Mouse (Mus musculus): Measurements from ENCODE around the gene Zfp791. TPM values are rescaled to one million over a fixed set of nuclear protein-coding genes. Genes with fewer than 3 reads are reported as not detected.
A peak's percentile ranks its signal among the peaks of the same experiment; 100 is the strongest.

Gene Zfp791
- polyA plus RNA-seq, 1 experiment from 2014 or later = 0.81 TPM

GRCm38 (mm10) chr8:85071041-85071440 is 51.9 kb downstream of the Zfp791 start:
- H3K4me3 ChIP-seq = peak overlapping the region; percentile 83
- H3K9me3 ChIP-seq (replicated peaks) = no peaks in the 10 kb centered on the region
- H3K4me1 ChIP-seq (replicated peaks) = peaks cover 13% of the 10 kb centered on the region
- no peak for ATAC-seq (replicated peaks; ENCODE audit: insufficient number of reproducible peaks, insufficient read depth, low FRiP score, low read depth)
- peak overlapping the region; percentile 82 for H3K4me2 ChIP-seq
- peak overlapping the region; percentile 94 for H3K27ac ChIP-seq
- H3K9ac ChIP-seq = no peak overlapping the region
- H3K27me3 ChIP-seq = no peaks in the 10 kb centered on the region
- 86% methylated on average over 5 of the region's 5 CpGs for WGBS
- peaks cover 29% of the 10 kb centered on the region for H3K36me3 ChIP-seq

GRCm38 (mm10) chr8:85067982-85068381 is 54.9 kb downstream of the Zfp791 start, which contains the start of gene Gm5741:
Gene Gm5741, minus strand, starts transcription at chr8:85067982.
- H3K27me3 ChIP-seq = no peaks in the 10 kb centered on the region
- no peak for ATAC-seq (replicated peaks; ENCODE audit: insufficient number of reproducible peaks, insufficient read depth, low FRiP score, low read depth)

GRCm38 (mm10) chr8:85067155-85067554 is 55.7 kb downstream of the Zfp791 start:
- Histone ChIP-seq H3K27ac (no peak overlapping the region), H3K27me3 (no peaks in the 10 kb centered on the region), H3K4me2 (no peak overlapping the region), H3K4me1 (replicated peaks) (peaks cover 4% of the 10 kb centered on the region), H3K9ac (no peak overlapping the region), H3K4me3 (no peak overlapping the region), H3K36me3 (peaks cover 8% of the 10 kb centered on the region; the same call in 1 of the 2 replicates), H3K9me3 (replicated peaks) (no peaks in the 10 kb centered on the region)
- no peak for ATAC-seq (replicated peaks; ENCODE audit: insufficient number of reproducible peaks, insufficient read depth, low FRiP score, low read depth)
- WGBS = 93% methylated on average over 2 of the region's 2 CpGs

More at GRCm38 (mm10) chr8:85067982-85068381, 54.9 kb downstream of the Zfp791 start, which contains the start of gene Gm5741:
- Histone ChIP-seq H3K9me3 (replicated peaks) (no peaks in the 10 kb centered on the region), H3K9ac (no peak within 1 kb of the TSS), H3K4me3 (no peak within 1 kb of the TSS), H3K36me3 (peaks cover 8% of the 10 kb centered on the region; the same call in 1 of the 2 replicates), H3K4me2 (no peak within 1 kb of the TSS), H3K27ac (no peak within 1 kb of the TSS), H3K4me1 (replicated peaks) (peaks cover 13% of the 10 kb centered on the region)

- Histone ChIP-seq H3K4me3 (no peak overlapping the region), H3K27ac (no peak overlapping the region), H3K4me2 (no peak overlapping the region), H3K4me1 (replicated peaks) (peaks cover 18% of the 10 kb centered on the region), H3K9me3 (replicated peaks) (no peaks in the 10 kb centered on the region), H3K36me3 (peaks cover 8% of the 10 kb centered on the region; the same call in 1 of the 2 replicates), H3K27me3 (no peaks in the 10 kb centered on the region), H3K9ac (no peak overlapping the region)
- WGBS = 56% methylated on average over 2 of the region's 2 CpGs
- ATAC-seq (replicated peaks; ENCODE audit: insufficient number of reproducible peaks, insufficient read depth, low FRiP score, low read depth) = no peak
Measured at GRCm38 (mm10) chr8:85065213-85065612, 57.7 kb downstream of the Zfp791 start.

GRCm38 (mm10) chr8:85062603-85063002 is 60.3 kb downstream of the Zfp791 start:
- Histone ChIP-seq H3K4me3 (no peak overlapping the region), H3K27ac (no peak overlapping the region), H3K9me3 (replicated peaks) (no peaks in the 10 kb centered on the region), H3K4me1 (replicated peaks) (peaks cover 19% of the 10 kb centered on the region), H3K27me3 (no peaks in the 10 kb centered on the region), H3K9ac (no peak overlapping the region), H3K36me3 (peaks cover 8% of the 10 kb centered on the region; the same call in 1 of the 2 replicates), H3K4me2 (no peak overlapping the region)
- 87% methylated on average over 4 of the region's 4 CpGs for WGBS
- no peak for ATAC-seq (replicated peaks; ENCODE audit: insufficient number of reproducible peaks, insufficient read depth, low FRiP score, low read depth)

GRCm38 (mm10) chr8:85059879-85060616 is 62.8 kb downstream of the Zfp791 start, which contains the start of gene Fbxw9:
Gene Fbxw9, plus strand, starts transcription at chr8:85060055.
- peak within 1 kb of the TSS; percentile 83 for H3K4me3 ChIP-seq
- peaks cover 19% of the 10 kb centered on the region for H3K4me1 ChIP-seq (replicated peaks)
- H3K4me2 ChIP-seq = peak within 1 kb of the TSS; percentile 96
- peak within 1 kb of the TSS; percentile 73 for H3K9ac ChIP-seq
- no peaks in the 10 kb centered on the region for H3K27me3 ChIP-seq
- WGBS = under 1% methylated on average over 53 of the region's 53 CpGs
- ATAC-seq (replicated peaks; ENCODE audit: insufficient number of reproducible peaks, insufficient read depth, low FRiP score, low read depth) = peak; percentile 86
- H3K9me3 ChIP-seq (replicated peaks) = no peaks in the 10 kb centered on the region
- no peak within 1 kb of the TSS for H3K27ac ChIP-seq
- peaks cover 15% of the 10 kb centered on the region for H3K36me3 ChIP-seq

Small RNA genes lying within 50 kb of the gene (microRNA-seq; reads per million reads assigned to microRNA genes)
- gene Gm23388 (3.2 reads per million, percentile 11 among the genes with 10 or more reads in this experiment), gene Mir7070 (not detected)

Other genes starting within 250 kb of the Zfp791 start
- gene Gcdh, start 229.2 kb downstream of the Zfp791 start, polyA plus RNA-seq (2015; fragmentation: Nextera tagmentation; extraction: Ambion mirVana) = 36.4 and 40.1 TPM in 2 replicates
- gene Klf1, start 221.2 kb downstream of the Zfp791 start, polyA plus RNA-seq (2015; fragmentation: Nextera tagmentation; extraction: Ambion mirVana) = 1.1 and 4.9 TPM in 2 replicates
- 4.3 and 7.3 TPM in 2 replicates for gene Dnase2a, start 214.5 kb downstream of the Zfp791 start, polyA plus RNA-seq (2015; fragmentation: Nextera tagmentation; extraction: Ambion mirVana)
- 0.09 and 0.41 TPM in 2 replicates for gene Mast1, start 185.7 kb downstream of the Zfp791 start, polyA plus RNA-seq (2015; fragmentation: Nextera tagmentation; extraction: Ambion mirVana)
- gene Rtbdn, start 176.1 kb downstream of the Zfp791 start, polyA plus RNA-seq (2015; fragmentation: Nextera tagmentation; extraction: Ambion mirVana) = 0.26 TPM in 1 of 2 replicates, not detected in the other
- gene Gm49661, start 153.7 kb downstream of the Zfp791 start, polyA plus RNA-seq (2015; fragmentation: Nextera tagmentation; extraction: Ambion mirVana) = not detected in 2 replicates
- 596 and 644 TPM in 2 replicates for gene Prdx2, start 153.5 kb downstream of the Zfp791 start, polyA plus RNA-seq (2015; fragmentation: Nextera tagmentation; extraction: Ambion mirVana)
- gene Rnaseh2a, start 153.3 kb downstream of the Zfp791 start, polyA plus RNA-seq (2015; fragmentation: Nextera tagmentation; extraction: Ambion mirVana) = 62.9 and 83.7 TPM in 2 replicates
- gene Junb, start 144.4 kb downstream of the Zfp791 start, polyA plus RNA-seq (2015; fragmentation: Nextera tagmentation; extraction: Ambion mirVana) = 11.0 and 16.6 TPM in 2 replicates
- gene Hook2, start 132.5 kb downstream of the Zfp791 start, polyA plus RNA-seq (2015; fragmentation: Nextera tagmentation; extraction: Ambion mirVana) = 5.3 and 8.8 TPM in 2 replicates
- gene Best2, start 108.6 kb downstream of the Zfp791 start, polyA plus RNA-seq (2015; fragmentation: Nextera tagmentation; extraction: Ambion mirVana) = not detected in 2 replicates
- 97.7 and 106 TPM in 2 replicates for gene Asna1, start 97.8 kb downstream of the Zfp791 start, polyA plus RNA-seq (2015; fragmentation: Nextera tagmentation; extraction: Ambion mirVana)
- gene Trir, start 96.3 kb downstream of the Zfp791 start, polyA plus RNA-seq (2015; fragmentation: Nextera tagmentation; extraction: Ambion mirVana) = 68.4 and 77.2 TPM in 2 replicates
- gene Tnpo2, start 86.2 kb downstream of the Zfp791 start, polyA plus RNA-seq (2015; fragmentation: Nextera tagmentation; extraction: Ambion mirVana) = 17.7 and 22.8 TPM in 2 replicates
- gene Fbxw9, start 63.0 kb downstream of the Zfp791 start, polyA plus RNA-seq (2015; fragmentation: Nextera tagmentation; extraction: Ambion mirVana) = 15.4 and 22.2 TPM in 2 replicates
- not detected in 2 replicates for gene Gm5741, start 55.1 kb downstream of the Zfp791 start, polyA plus RNA-seq (2015; fragmentation: Nextera tagmentation; extraction: Ambion mirVana)
- gene Dhps, start 51.3 kb downstream of the Zfp791 start, polyA plus RNA-seq (2015; fragmentation: Nextera tagmentation; extraction: Ambion mirVana) = 46.1 and 52.8 TPM in 2 replicates
- gene Wdr83os, start 42.4 kb downstream of the Zfp791 start, polyA plus RNA-seq (2015; fragmentation: Nextera tagmentation; extraction: Ambion mirVana) = 106 and 110 TPM in 2 replicates
- 33.1 and 40.8 TPM in 2 replicates for gene Wdr83, start 41.8 kb downstream of the Zfp791 start, polyA plus RNA-seq (2015; fragmentation: Nextera tagmentation; extraction: Ambion mirVana)
- gene Man2b1, start 39.8 kb downstream of the Zfp791 start, polyA plus RNA-seq (2015; fragmentation: Nextera tagmentation; extraction: Ambion mirVana) = 30.6 and 41.2 TPM in 2 replicates
- not detected in 2 replicates for gene Cks1brt, start 28.8 kb upstream of the Zfp791 start, polyA plus RNA-seq (2015; fragmentation: Nextera tagmentation; extraction: Ambion mirVana)
- gene Olfr371, start 102.9 kb upstream of the Zfp791 start, polyA plus RNA-seq (2015; fragmentation: Nextera tagmentation; extraction: Ambion mirVana) = not detected in 2 replicates
- gene Orc6, start 176.5 kb upstream of the Zfp791 start, polyA plus RNA-seq (2015; fragmentation: Nextera tagmentation; extraction: Ambion mirVana) = 48.1 and 56.1 TPM in 2 replicates
- gene Vps35, start 176.7 kb upstream of the Zfp791 start, polyA plus RNA-seq (2015; fragmentation: Nextera tagmentation; extraction: Ambion mirVana) = 103 and 106 TPM in 2 replicates

Data from heart, embryonic 15.5 days (tissue).